Mouse (Mus musculus) embryo, embryonic 10.5 days (tissue): ENCODE data around the gene Anapc16.

Experiments
- DNase-seq: peaks from one replicate; pipeline ENCODE4 v3.0.0-alpha.2; 2015; ENCODE audit warnings: low spot score

The Anapc16 gene

DNA sequence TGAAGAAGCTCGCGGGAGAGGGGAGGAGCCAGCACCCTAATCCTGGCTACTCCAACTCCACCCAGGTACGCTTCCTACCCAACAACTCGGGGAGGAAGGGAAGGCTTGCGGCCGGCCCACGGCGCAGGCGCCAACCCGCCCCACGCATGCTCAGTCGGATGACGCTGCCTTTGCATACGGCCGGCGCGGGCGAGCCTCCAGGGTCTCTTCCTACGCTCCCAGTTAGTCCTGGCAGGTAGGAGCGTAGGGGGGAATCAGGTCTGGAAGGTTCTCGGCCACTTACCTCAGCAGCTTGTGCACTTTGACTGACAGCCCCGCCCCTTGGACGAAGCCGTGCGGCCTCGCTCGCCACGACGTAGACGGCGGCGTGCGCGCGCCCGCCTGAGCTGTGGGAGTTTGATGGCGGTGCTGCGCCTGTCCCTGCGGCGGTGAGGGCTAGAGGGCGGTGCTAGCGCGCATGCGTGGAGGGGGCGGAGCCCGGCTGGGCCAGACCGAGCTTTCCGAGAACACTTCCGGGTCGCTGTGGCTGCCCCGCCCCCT lies at the start of gene Anapc16, which contains the start of gene Ascc1:
Gene Anapc16 (minus strand): TSS at position 463 of the 540 bp plus-strand sequence.
Gene Ascc1 (plus strand): TSS at position 133 of the 540 bp plus-strand sequence.
- DNase-seq, result peak; percentile 97

GRCm38 (mm10) chr10:60050581-60050980 lies 47.6 kb upstream of the Anapc16 start:
- DNase-seq, result no peak

DNA sequence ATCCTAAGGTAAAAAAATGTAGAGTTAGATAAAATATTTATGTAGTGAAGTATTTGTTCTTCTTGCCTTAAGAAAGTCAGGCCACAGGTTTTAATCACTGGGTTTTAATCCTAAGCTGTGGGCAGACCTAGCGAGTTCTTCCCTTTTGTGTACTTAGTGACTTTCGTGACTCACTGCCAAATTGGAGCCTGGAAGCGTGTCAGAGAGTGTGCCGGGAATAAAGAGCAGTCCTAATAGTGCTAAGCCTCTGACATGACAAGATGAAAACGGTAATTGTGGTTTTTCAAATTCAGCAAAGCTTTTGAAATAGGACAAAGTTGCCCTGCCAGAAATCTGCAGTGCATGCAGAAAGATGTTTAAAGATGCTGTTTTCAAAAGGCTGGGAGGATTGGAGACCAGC lies 43.8 kb upstream of the Anapc16 start:
- DNase-seq, result no peak

- DNase-seq, result no peak
Measured at GRCm38 (mm10) chr10:60042350-60042922, 39.5 kb upstream of the Anapc16 start.

DNA sequence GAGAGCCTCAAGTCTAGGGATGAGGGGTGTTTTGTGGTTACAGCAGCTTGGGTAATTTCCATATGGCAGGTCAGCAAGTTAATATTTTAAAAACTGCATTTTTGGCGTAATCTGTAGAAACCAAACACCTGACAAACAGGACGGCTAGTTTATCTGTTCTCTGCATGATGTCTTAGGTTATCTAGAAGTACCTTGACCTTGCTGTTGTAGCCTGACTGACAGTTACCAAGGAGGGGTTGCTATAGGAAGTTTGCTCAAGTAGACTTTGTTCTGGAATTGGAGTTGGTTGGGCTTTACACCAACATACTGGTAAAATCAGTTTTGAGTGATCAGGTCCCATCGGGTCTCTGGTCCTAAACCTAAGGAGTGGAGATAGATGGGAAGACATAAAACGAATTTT lies 32.8 kb upstream of the Anapc16 start:
- DNase-seq, result no peak

GRCm38 (mm10) chr10:60034621-60035020 lies 31.7 kb upstream of the Anapc16 start:
- DNase-seq, result no peak

DNA sequence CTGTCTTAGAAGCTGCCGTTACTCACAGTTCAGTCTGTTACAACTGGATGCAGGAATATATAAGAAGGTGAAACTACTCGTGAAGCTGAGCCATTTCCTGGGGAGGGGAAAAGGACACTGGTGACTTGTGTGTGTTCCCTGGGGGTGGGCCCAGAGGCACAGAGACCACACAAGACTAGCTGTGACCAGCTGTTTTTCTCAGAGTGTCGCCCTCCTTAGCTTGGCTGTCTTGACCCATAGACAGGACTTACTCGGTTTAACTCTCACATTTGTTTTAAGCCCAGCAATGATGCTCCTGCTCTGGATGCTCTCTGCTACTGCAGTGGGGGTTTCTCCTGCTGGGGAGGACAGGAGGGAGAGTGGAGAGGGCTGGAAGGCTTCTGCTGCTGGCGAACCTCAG lies 30.1 kb upstream of the Anapc16 start:
- no peak for DNase-seq

- DNase-seq, result no peak
Measured at GRCm38 (mm10) chr10:60032622-60033021, 29.7 kb upstream of the Anapc16 start.

DNA sequence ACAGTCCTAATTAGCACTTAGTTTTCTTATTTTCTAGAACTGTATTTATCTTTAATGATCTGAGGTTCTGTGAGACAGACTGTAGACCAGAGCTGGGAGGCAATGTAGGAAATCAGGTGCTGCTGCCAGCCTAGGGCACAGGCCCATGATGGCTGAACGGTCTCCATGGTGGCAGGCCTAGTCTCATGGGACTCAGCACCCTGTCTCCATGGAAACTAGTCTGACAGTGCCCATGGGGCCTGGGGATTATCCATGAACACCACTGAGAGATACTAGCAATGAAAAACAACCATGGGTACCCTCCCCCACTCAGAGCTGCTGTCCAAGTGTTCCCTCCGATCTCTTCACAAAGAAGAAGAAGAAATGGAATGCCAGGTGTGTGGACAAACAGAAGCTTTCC lies 29.1 kb upstream of the Anapc16 start:
- DNase-seq, result no peak

DNA sequence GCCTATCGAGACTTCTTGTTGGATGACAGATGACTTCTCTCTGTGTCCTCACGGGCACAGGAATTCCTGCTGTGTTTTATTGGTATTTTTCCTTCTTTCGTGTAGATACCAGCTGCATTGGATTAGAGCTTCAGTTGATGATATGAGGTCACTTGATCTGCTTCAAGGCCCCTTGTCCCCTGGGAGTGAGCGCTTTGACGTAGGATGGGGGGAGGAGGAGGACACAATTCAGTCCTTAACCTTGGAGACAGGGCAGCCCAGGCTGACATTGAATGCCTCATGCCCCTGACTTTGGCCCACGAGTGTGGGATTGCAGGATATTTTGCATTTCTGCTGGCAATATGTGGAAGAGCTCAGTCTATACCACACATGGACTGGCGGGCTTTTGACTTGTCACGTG lies 28.6 kb upstream of the Anapc16 start:
- peak; percentile 17 for DNase-seq

GRCm38 (mm10) chr10:60029387-60029786 lies 26.5 kb upstream of the Anapc16 start:
- DNase-seq, result no peak

GRCm38 (mm10) chr10:60028979-60029378 lies 26.0 kb upstream of the Anapc16 start:
- no peak for DNase-seq

DNA sequence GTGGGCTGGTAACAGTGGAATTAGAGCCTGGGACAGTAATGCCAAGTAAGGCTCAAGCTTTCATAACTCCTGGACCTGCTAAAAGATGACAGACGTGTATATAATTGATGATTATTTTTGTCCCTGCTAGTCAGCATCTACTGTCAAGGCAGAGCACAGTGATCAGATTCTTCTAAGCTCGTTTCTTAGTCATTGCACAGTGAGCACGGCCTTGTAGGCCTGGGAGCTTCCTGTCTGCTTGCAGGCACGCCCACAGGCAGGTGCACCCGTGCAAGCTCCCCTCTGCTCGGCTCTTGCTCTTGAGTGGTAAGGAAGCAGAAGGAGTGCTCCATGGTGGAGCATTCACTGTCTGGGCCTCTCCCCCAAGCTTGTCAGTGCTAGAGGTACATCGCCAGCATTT lies 25.2 kb upstream of the Anapc16 start:
- DNase-seq, result no peak

GRCm38 (mm10) chr10:60027619-60028084 lies 24.7 kb upstream of the Anapc16 start:
- no peak for DNase-seq

GRCm38 (mm10) chr10:60026759-60027395 lies 23.9 kb upstream of the Anapc16 start:
- DNase-seq, result no peak

GRCm38 (mm10) chr10:60023751-60024150 lies 20.8 kb upstream of the Anapc16 start:
- DNase-seq, result no peak

DNA sequence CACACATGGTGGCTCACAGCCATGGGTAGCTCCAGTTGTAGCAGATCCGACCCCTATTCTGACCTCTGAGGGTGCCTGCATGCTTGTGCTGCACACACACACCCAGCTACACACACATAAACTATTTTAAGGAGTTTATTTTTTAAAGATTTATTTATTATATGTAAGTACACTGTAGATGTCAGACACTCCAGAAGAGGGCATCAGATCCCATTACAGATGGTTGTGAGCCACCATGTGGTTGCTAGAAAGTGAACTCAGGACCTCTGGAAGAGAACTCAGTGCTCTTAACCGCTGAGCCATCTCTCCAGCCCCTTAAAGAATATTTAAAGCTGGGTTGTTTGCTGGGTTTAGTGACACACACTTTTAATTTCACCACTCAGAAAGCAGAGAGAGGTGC lies 16.4 kb upstream of the Anapc16 start:
- DNase-seq, result no peak

GRCm38 (mm10) chr10:60016223-60016622 lies 13.3 kb upstream of the Anapc16 start:
- no peak for DNase-seq

DNA sequence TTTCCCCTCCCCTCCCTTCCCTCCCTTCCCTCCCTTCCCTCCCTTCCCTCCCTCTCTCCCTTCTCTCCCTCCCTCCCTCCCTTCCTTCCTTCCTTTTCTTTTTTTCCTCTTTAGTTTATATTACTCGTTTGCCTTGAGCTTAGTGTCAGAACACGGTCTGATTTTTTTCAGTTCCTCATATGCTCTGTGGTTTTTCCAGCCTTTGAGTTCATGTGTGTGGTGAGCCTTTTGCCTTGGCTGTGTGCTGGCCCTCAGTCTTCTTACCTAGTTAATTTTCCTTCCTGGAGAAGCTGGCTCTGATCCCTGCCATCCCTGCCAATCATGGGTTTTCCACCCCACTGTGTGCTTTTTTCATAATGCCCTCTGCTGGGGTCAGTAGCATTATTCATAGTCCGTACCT lies 6.2 kb upstream of the Anapc16 start:
- no peak for DNase-seq

- DNase-seq, result peak; percentile 23
Measured at GRCm38 (mm10) chr10:60005264-60005663, 2.3 kb upstream of the Anapc16 start.

DNA sequence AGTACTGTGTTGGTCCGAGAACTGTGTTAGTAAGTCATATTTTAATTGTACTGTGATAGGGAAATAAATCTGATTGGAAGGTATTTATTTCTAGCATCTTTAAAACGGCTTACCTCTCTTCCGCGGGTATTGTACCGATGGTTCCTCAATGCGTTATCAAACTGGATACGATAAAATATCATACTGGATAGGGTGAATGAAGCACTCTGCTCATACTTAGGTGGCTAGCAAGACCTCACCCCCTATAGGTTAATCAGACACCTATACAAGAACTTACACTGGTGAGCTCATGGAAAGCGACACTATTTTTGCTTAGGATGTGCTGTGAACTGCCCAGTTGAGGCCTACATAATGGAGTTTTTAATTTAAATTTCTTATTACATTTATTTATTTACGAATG lies 912 bp upstream of the Anapc16 start:
- no peak for DNase-seq

- DNase-seq, result no peak
Measured at GRCm38 (mm10) chr10:60003213-60003752, 348 bp upstream of the Anapc16 start.

DNA sequence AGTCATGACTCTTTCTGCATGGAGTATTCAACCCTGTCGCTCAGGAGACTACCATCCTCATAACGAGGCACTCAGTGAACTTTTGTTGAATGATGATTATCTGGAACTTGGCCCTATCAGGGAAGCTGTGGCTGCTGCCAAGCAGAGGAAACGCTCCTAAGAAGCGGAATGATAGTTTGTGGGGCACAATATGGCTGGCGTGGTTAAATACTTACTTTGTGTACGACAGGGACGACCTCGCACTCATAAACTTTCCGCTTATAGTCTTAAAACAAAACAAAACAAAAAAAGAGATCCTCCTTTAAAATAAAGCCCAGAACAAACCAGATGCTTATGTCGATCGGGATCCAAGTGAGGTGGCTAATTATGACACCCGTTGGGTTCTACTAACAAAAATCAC lies 732 bp downstream of the Anapc16 start:
- DNase-seq, result no peak
